Mouse (Mus musculus): ENCODE results near the gene Haus3. TPM values are rescaled to one million over a fixed set of nuclear protein-coding genes. Genes with fewer than 3 reads are reported as not detected.

Gene Haus3
- polyA plus RNA-seq, 1 experiment from 2014 or later, result 25.7 TPM

DNA sequence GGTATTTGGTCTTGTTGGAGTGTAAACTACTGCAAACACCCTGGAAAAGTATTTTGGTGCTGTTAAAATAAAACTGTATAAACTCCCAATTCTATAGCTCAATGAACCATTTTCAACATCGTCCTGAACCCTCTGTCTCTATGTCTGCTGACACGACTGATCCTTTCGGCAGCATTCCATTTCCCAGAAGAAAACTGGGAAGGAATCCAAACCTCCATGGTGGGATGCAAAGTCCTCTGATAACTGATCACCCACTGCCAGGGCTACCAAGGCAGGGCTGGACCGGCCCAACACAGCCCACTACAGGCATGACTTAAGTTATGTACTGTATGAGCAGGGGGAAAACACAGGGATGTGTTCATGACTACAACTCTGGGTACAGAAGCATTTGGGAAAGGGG lies 32.7 kb upstream of the Haus3 start:
- H3K4me2 ChIP-seq (ENCODE audit: low read depth, low read length), result no peak overlapping the region
- H3K27me3 ChIP-seq (replicated peaks; ENCODE audit: control insufficient read depth, insufficient read depth, low read length), result no peaks in the 10 kb centered on the region
- no peak overlapping the region for H3K4me3 ChIP-seq (ENCODE audit: low read length)
- no peak overlapping the region for H3K27ac ChIP-seq (ENCODE audit: low read length)
- H3K9me3 ChIP-seq (ENCODE audit: control insufficient read depth, low read length), result no peaks in the 10 kb centered on the region
- 69% methylated on average over 4 of the region's 4 CpGs for WGBS
- H3K9ac ChIP-seq (ENCODE audit: low read depth, low read length), result no peak overlapping the region
- ATAC-seq, result no peak
- H3K4me1 ChIP-seq (ENCODE audit: control insufficient read depth, insufficient read depth, low read length), result no peaks in the 10 kb centered on the region
- no peaks in the 10 kb centered on the region for H3K36me3 ChIP-seq (ENCODE audit: control insufficient read depth, insufficient read depth, low read length)

DNA sequence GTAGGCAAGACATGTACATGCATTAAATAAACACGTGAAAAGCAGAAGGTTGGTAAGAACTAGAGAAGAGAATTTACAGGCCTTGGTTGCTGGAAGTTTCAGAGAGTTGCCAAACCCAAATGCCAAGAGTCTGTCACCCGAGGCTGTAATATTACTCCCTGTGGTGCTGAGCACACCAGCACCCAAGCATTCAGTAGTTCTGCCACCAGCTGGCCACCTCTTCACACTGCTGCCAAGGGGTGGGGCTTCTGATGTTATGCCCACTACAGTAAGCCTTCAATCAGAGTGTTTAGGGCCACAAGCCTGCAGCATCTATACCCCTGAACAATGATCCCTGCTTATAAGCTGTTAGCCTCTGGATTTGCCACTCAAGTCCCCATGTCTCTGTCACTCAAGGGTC lies 32.1 kb upstream of the Haus3 start:
- 70% methylated on average over 2 of the region's 2 CpGs for WGBS
- Histone ChIP-seq H3K9ac (ENCODE audit: low read depth, low read length) (no peak overlapping the region), H3K4me2 (ENCODE audit: low read depth, low read length) (no peak overlapping the region), H3K27me3 (replicated peaks; ENCODE audit: control insufficient read depth, insufficient read depth, low read length) (no peaks in the 10 kb centered on the region), H3K4me3 (ENCODE audit: low read length) (no peak overlapping the region), H3K27ac (ENCODE audit: low read length) (no peak overlapping the region), H3K9me3 (ENCODE audit: control insufficient read depth, low read length) (no peaks in the 10 kb centered on the region), H3K36me3 (ENCODE audit: control insufficient read depth, insufficient read depth, low read length) (no peaks in the 10 kb centered on the region), H3K4me1 (ENCODE audit: control insufficient read depth, insufficient read depth, low read length) (no peaks in the 10 kb centered on the region)
- no peak for ATAC-seq

DNA sequence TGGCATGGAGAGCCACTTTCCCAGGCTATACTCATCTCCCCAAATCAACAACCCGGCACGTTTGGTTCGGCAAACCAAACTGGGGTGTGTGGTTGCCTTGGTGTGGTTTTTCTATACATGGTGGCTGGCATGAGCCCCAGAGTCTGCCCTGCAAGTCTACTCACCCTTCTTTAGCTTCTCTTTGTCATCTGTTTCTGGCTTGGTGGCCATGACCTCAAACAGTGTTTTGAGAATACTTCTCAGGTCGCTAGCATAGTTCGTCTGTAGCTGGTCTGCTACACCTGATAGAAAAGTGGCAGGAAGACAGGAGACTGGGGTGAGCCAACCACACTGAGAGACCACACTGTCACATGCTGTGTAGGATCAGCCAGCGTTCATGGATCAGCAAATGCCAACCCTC lies 29.3 kb upstream of the Haus3 start:
- no peak overlapping the region for H3K4me2 ChIP-seq (ENCODE audit: low read depth, low read length)
- no peak overlapping the region for H3K4me3 ChIP-seq (ENCODE audit: low read length)
- H3K27me3 ChIP-seq (replicated peaks; ENCODE audit: control insufficient read depth, insufficient read depth, low read length), result no peaks in the 10 kb centered on the region
- no peak for ATAC-seq
- no peaks in the 10 kb centered on the region for H3K4me1 ChIP-seq (ENCODE audit: control insufficient read depth, insufficient read depth, low read length)
- WGBS, result 86% methylated on average over 6 of the region's 6 CpGs
- no peak overlapping the region for H3K27ac ChIP-seq (ENCODE audit: low read length)
- H3K9me3 ChIP-seq (ENCODE audit: control insufficient read depth, low read length), result no peaks in the 10 kb centered on the region
- no peak overlapping the region for H3K9ac ChIP-seq (ENCODE audit: low read depth, low read length)
- no peaks in the 10 kb centered on the region for H3K36me3 ChIP-seq (ENCODE audit: control insufficient read depth, insufficient read depth, low read length)

DNA sequence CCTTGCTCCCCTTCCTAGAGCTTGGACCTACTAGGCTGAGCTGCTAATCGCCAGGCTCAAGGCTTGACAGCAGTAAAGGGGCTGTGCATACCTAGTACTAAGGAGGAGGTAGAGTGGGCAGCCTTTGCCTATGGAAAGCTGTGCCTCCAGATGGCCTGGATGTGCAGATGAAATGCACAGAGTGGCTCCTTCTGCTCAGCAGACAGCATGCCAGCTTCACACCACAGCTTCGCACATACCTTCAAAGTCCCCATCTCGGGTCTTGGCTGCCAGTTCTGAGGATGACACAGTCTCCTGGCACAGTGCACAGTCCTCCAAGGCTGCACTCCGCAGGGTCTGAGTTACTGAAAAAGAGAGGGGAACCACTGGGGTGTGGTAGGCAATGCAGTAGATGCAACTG lies 27.9 kb upstream of the Haus3 start:
- WGBS, result 91% methylated on average over 4 of the region's 4 CpGs
- ATAC-seq, result no peak
- no peak overlapping the region for H3K9ac ChIP-seq (ENCODE audit: low read depth, low read length)
- no peak overlapping the region for H3K27ac ChIP-seq (ENCODE audit: low read length)
- H3K36me3 ChIP-seq (ENCODE audit: control insufficient read depth, insufficient read depth, low read length), result no peaks in the 10 kb centered on the region
- H3K4me3 ChIP-seq (ENCODE audit: low read length), result no peak overlapping the region
- no peaks in the 10 kb centered on the region for H3K27me3 ChIP-seq (replicated peaks; ENCODE audit: control insufficient read depth, insufficient read depth, low read length)
- H3K4me2 ChIP-seq (ENCODE audit: low read depth, low read length), result no peak overlapping the region
- H3K9me3 ChIP-seq (ENCODE audit: control insufficient read depth, low read length), result no peaks in the 10 kb centered on the region
- no peaks in the 10 kb centered on the region for H3K4me1 ChIP-seq (ENCODE audit: control insufficient read depth, insufficient read depth, low read length)

DNA sequence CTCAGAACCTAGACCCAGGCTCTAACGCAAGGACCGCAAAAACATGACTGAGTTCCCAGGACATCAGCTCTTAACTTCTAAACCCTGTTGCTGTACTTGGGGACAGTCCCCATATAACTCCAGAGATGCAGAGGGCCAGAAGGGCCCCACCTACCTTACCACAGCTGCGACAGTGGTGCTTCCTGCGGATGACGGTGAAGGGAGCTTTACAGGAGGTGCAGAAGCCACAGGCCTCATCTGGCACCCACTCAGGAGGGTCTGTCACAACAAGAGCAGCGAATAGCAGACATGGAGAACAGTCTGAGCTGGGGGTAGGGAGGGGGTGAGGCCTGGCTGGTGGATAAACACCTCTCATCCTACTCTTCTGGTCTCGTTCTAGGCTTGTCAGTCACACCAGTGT lies 27.1 kb upstream of the Haus3 start:
- WGBS, result 82% methylated on average over 7 of the region's 7 CpGs
- H3K27me3 ChIP-seq (replicated peaks; ENCODE audit: control insufficient read depth, insufficient read depth, low read length), result no peaks in the 10 kb centered on the region
- no peak overlapping the region for H3K4me3 ChIP-seq (ENCODE audit: low read length)
- no peaks in the 10 kb centered on the region for H3K9me3 ChIP-seq (ENCODE audit: control insufficient read depth, low read length)
- no peaks in the 10 kb centered on the region for H3K4me1 ChIP-seq (ENCODE audit: control insufficient read depth, insufficient read depth, low read length)
- no peak overlapping the region for H3K9ac ChIP-seq (ENCODE audit: low read depth, low read length)
- H3K4me2 ChIP-seq (ENCODE audit: low read depth, low read length), result no peak overlapping the region
- ATAC-seq, result no peak
- H3K36me3 ChIP-seq (ENCODE audit: control insufficient read depth, insufficient read depth, low read length), result no peaks in the 10 kb centered on the region
- no peak overlapping the region for H3K27ac ChIP-seq (ENCODE audit: low read length)

- no peak overlapping the region for H3K9ac ChIP-seq (ENCODE audit: low read depth, low read length)
- WGBS, result 86% methylated on average over 12 of the region's 12 CpGs
- no peak for ATAC-seq
- no peaks in the 10 kb centered on the region for H3K36me3 ChIP-seq (ENCODE audit: control insufficient read depth, insufficient read depth, low read length)
- no peak overlapping the region for H3K4me3 ChIP-seq (ENCODE audit: low read length)
- H3K4me1 ChIP-seq (ENCODE audit: control insufficient read depth, insufficient read depth, low read length), result no peaks in the 10 kb centered on the region
- no peak overlapping the region for H3K4me2 ChIP-seq (ENCODE audit: low read depth, low read length)
- no peaks in the 10 kb centered on the region for H3K9me3 ChIP-seq (ENCODE audit: control insufficient read depth, low read length)
- H3K27ac ChIP-seq (ENCODE audit: low read length), result no peak overlapping the region
- H3K27me3 ChIP-seq (replicated peaks; ENCODE audit: control insufficient read depth, insufficient read depth, low read length), result no peaks in the 10 kb centered on the region
Observed at GRCm38 (mm10) chr5:34195786-34196185, 26.5 kb upstream of the Haus3 start.

GRCm38 (mm10) chr5:34194975-34195662 lies 25.8 kb upstream of the Haus3 start:
- no peaks in the 10 kb centered on the region for H3K4me1 ChIP-seq (ENCODE audit: control insufficient read depth, insufficient read depth, low read length)
- no peak overlapping the region for H3K4me2 ChIP-seq (ENCODE audit: low read depth, low read length)

DNA sequence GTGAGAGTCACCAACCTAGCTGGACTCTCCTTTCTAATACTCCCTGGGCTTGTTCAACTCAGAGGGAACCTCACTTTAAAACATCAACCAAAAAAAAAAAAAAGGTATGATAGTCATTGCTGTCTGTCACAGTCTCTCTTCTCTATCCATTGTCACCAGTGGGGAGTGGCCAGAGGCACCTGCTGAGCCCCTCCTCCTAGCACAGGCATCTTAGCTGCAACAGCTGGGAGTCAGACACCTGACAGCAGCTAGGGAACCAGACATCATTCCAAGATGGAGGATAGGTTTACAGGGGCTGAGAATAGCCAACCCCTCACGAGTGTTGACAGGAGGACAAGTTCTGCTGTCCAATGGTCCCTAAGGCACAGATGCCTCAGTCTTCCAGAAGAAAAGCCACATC lies 25.1 kb upstream of the Haus3 start:
- no peaks in the 10 kb centered on the region for H3K36me3 ChIP-seq (ENCODE audit: control insufficient read depth, insufficient read depth, low read length)
- H3K9ac ChIP-seq (ENCODE audit: low read depth, low read length), result no peak overlapping the region
- H3K27ac ChIP-seq (ENCODE audit: low read length), result no peak overlapping the region
- no peak overlapping the region for H3K4me2 ChIP-seq (ENCODE audit: low read depth, low read length)
- no peaks in the 10 kb centered on the region for H3K4me1 ChIP-seq (ENCODE audit: control insufficient read depth, insufficient read depth, low read length)
- ATAC-seq, result no peak
- no peaks in the 10 kb centered on the region for H3K9me3 ChIP-seq (ENCODE audit: control insufficient read depth, low read length)
- 59% methylated on average over 1 of the region's 1 CpGs for WGBS
- H3K27me3 ChIP-seq (replicated peaks; ENCODE audit: control insufficient read depth, insufficient read depth, low read length), result no peaks in the 10 kb centered on the region
- H3K4me3 ChIP-seq (ENCODE audit: low read length), result no peak overlapping the region

More at GRCm38 (mm10) chr5:34194975-34195662, 25.8 kb upstream of the Haus3 start:
- Histone ChIP-seq H3K27ac (ENCODE audit: low read length) (no peak overlapping the region), H3K36me3 (ENCODE audit: control insufficient read depth, insufficient read depth, low read length) (no peaks in the 10 kb centered on the region), H3K9me3 (ENCODE audit: control insufficient read depth, low read length) (no peaks in the 10 kb centered on the region), H3K9ac (ENCODE audit: low read depth, low read length) (no peak overlapping the region), H3K4me3 (ENCODE audit: low read length) (no peak overlapping the region), H3K27me3 (replicated peaks; ENCODE audit: control insufficient read depth, insufficient read depth, low read length) (no peaks in the 10 kb centered on the region)
- 81% methylated on average over 6 of the region's 6 CpGs for WGBS
- ATAC-seq, result no peak

- Histone ChIP-seq H3K9ac (ENCODE audit: low read depth, low read length) (no peak overlapping the region), H3K4me2 (ENCODE audit: low read depth, low read length) (no peak overlapping the region), H3K36me3 (ENCODE audit: control insufficient read depth, insufficient read depth, low read length) (no peaks in the 10 kb centered on the region), H3K4me1 (ENCODE audit: control insufficient read depth, insufficient read depth, low read length) (peaks cover 3% of the 10 kb centered on the region; the same call in 1 of the 2 replicates), H3K27ac (ENCODE audit: low read length) (no peak overlapping the region), H3K4me3 (ENCODE audit: low read length) (no peak overlapping the region), H3K9me3 (ENCODE audit: control insufficient read depth, low read length) (no peaks in the 10 kb centered on the region), H3K27me3 (replicated peaks; ENCODE audit: control insufficient read depth, insufficient read depth, low read length) (no peaks in the 10 kb centered on the region)
- no peak for ATAC-seq
- WGBS, result 79% methylated on average over 4 of the region's 4 CpGs
Observed at GRCm38 (mm10) chr5:34191843-34192242, 22.5 kb upstream of the Haus3 start.

DNA sequence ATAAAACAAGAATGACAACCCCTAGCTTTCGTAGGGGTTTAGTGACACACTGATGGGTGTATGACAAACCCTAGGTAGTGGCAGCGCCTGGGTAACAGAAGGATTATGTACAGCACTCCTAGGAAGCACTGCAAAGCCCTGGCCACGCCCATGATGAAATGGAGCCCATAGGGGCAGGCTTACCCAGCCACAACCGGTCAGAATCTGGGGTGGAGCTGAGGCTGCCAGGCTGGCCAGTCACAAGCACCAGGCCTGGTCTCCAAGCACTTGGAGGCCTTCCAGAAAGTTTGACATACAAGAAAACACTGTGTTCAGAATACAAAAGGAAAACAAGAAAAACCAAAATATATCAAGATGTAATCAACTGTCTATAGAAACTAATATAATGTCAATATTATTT lies 21.7 kb upstream of the Haus3 start:
- Histone ChIP-seq H3K27me3 (replicated peaks; ENCODE audit: control insufficient read depth, insufficient read depth, low read length) (no peaks in the 10 kb centered on the region), H3K9me3 (ENCODE audit: control insufficient read depth, low read length) (no peaks in the 10 kb centered on the region), H3K4me1 (ENCODE audit: control insufficient read depth, insufficient read depth, low read length) (peaks cover 11% of the 10 kb centered on the region), H3K4me2 (ENCODE audit: low read depth, low read length) (no peak overlapping the region), H3K36me3 (ENCODE audit: control insufficient read depth, insufficient read depth, low read length) (no peaks in the 10 kb centered on the region), H3K27ac (ENCODE audit: low read length) (no peak overlapping the region), H3K9ac (ENCODE audit: low read depth, low read length) (no peak overlapping the region), H3K4me3 (ENCODE audit: low read length) (no peak overlapping the region)
- WGBS, result 57% methylated on average over 4 of the region's 4 CpGs
- no peak for ATAC-seq
